Mouse (Mus musculus): ENCODE measurements around the gene E330017A01Rik. TPM values are rescaled to one million over a fixed set of nuclear protein-coding genes. Genes with fewer than 3 reads are reported as not detected.

The E330017A01Rik gene
- polyA plus RNA-seq, 1 experiment from 2014 or later: not detected

DNA sequence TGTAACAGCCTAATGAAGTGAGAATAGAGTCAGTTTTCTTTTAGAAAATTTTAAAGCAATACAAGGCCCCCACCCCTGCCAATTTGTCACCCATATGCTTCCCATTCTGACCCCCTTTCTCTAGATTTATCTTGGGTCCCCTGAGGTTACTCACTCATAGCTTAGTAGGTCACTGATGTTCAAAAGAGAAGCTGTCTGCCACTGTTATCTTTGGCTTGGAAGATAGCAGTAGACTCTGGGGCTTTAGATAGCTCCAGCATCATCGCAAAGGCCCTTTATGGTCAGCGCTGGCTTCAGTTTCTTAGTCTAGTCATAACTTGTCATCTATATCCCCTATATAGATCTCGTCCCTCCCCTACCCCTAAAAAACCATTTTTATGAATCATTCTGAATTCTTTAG, 38.1 kb upstream of the E330017A01Rik start:
- H3K27me3 ChIP-seq (ENCODE audit: control insufficient read depth, insufficient read depth, low read length): no peaks in the 10 kb centered on the region
- DNase-seq (ENCODE audit: low spot score) (no peak), ATAC-seq (replicated peaks; ENCODE audit: low FRiP score) (no peak)
- no peak overlapping the region for H3K9ac ChIP-seq (ENCODE audit: low read length)
- no peaks in the 10 kb centered on the region for H3K4me1 ChIP-seq (replicated peaks; ENCODE audit: control insufficient read depth, insufficient read depth, low read length)
- no peak overlapping the region for H3K4me2 ChIP-seq (ENCODE audit: low read depth, low read length, severe bottlenecking)
- no peaks in the 10 kb centered on the region for H3K9me3 ChIP-seq (ENCODE audit: control insufficient read depth, low read length)
- no peaks in the 10 kb centered on the region; the same call in 1 of the 2 replicates for H3K36me3 ChIP-seq (ENCODE audit: control insufficient read depth, insufficient read depth, low read length)
- no peak overlapping the region for H3K4me3 ChIP-seq (ENCODE audit: low read depth, low read length)
- no peak overlapping the region for H3K27ac ChIP-seq (ENCODE audit: low read depth, low read length)
- 88% methylated on average over 3 of the region's 3 CpGs for WGBS

DNA sequence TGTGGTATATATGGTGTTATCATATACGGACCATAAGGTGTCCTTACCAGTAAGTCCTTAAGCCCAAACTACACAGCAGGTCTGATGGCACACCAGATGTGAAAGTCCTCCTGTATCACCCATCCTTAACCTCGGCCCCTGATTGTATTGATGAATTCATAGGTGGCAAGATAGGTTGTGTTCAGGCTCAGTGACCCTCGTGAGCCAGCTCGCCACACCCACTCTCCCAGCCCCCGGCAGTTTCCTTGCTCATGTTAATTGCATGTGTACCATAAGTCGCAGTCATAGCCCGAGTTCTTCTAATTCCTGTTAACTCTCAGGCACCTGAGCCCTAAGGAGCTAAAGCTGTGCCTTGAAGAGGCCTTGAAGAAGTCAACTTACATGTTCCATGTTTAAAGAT, 37.6 kb upstream of the E330017A01Rik start:
- no peak overlapping the region for H3K4me2 ChIP-seq (ENCODE audit: low read depth, low read length, severe bottlenecking)
- H3K9me3 ChIP-seq (ENCODE audit: control insufficient read depth, low read length): no peaks in the 10 kb centered on the region
- 90% methylated on average over 7 of the region's 7 CpGs for WGBS
- no peaks in the 10 kb centered on the region; the same call in 1 of the 2 replicates for H3K4me1 ChIP-seq (replicated peaks; ENCODE audit: control insufficient read depth, insufficient read depth, low read length)
- no peak overlapping the region for H3K9ac ChIP-seq (ENCODE audit: low read length)
- no peaks in the 10 kb centered on the region for H3K27me3 ChIP-seq (ENCODE audit: control insufficient read depth, insufficient read depth, low read length)
- DNase-seq (ENCODE audit: low spot score): no peak
- H3K27ac ChIP-seq (ENCODE audit: low read depth, low read length): no peak overlapping the region
- H3K36me3 ChIP-seq (ENCODE audit: control insufficient read depth, insufficient read depth, low read length): no peaks in the 10 kb centered on the region; the same call in 1 of the 2 replicates
- no peak overlapping the region for H3K4me3 ChIP-seq (ENCODE audit: low read depth, low read length)
- ATAC-seq (replicated peaks; ENCODE audit: low FRiP score): 0 out of 2 replicates have a peak, but pooled peaks have one; percentile 43

DNA sequence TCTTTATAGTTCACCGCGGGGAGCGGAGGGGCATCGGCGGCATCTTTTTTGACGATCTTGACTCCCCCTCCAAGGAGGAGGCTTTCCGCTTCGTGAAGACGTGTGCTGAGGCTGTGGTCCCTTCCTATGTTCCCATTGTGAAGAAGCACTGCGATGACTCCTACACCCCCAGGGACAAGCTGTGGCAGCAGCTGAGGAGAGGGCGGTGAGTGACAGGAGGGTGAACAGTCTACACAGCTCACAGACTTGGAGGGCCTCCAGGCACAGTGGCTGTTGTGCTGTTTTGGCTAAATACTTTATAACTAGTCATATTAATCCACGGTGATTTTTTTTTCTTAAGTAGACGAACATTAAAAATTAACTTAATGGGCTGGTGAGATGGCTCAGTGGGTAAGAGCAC, 36.7 kb upstream of the E330017A01Rik start:
- H3K4me3 ChIP-seq (ENCODE audit: low read depth, low read length): no peak overlapping the region
- H3K4me2 ChIP-seq (ENCODE audit: low read depth, low read length, severe bottlenecking): no peak overlapping the region
- DNase-seq (ENCODE audit: low spot score) (no peak), ATAC-seq (replicated peaks; ENCODE audit: low FRiP score) (no peak)
- H3K9me3 ChIP-seq (ENCODE audit: control insufficient read depth, low read length): no peaks in the 10 kb centered on the region
- 97% methylated on average over 13 of the region's 13 CpGs for WGBS
- no peaks in the 10 kb centered on the region for H3K27me3 ChIP-seq (ENCODE audit: control insufficient read depth, insufficient read depth, low read length)
- no peak overlapping the region for H3K27ac ChIP-seq (ENCODE audit: low read depth, low read length)
- no peaks in the 10 kb centered on the region; the same call in 1 of the 2 replicates for H3K4me1 ChIP-seq (replicated peaks; ENCODE audit: control insufficient read depth, insufficient read depth, low read length)
- H3K9ac ChIP-seq (ENCODE audit: low read length): no peak overlapping the region
- H3K36me3 ChIP-seq (ENCODE audit: control insufficient read depth, insufficient read depth, low read length): no peaks in the 10 kb centered on the region; the same call in 1 of the 2 replicates

DNA sequence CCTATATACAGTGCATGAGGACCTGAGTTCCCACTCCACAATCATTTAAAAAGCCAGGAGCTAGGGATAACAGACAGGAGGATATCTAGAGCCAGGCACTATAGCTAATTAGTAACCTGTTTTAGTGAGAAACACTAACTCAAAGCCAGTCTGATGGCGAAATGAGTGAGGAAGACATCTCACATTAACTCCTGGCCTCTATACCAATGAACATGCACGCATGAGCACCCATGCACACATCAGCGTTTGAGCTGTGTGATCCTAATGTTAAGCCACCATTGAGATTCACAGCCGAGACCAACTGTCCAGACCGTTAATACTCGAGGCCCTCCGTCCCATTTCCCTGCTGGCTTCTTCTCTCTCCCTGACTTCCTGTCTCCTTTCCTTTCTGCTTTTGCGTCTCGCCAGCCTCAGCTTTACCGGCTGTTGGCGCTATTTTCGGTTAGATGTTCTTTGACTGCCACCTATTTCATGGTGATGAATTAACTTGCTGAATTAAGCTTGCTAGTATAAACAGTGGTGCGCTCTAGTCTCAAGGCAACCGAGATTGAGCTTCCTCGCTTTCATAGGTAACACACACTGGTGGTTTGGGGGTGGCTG, 35.4 kb upstream of the E330017A01Rik start:
- H3K9ac ChIP-seq (ENCODE audit: low read length): no peak overlapping the region
- WGBS: 96% methylated on average over 15 of the region's 15 CpGs
- no peaks in the 10 kb centered on the region for H3K27me3 ChIP-seq (ENCODE audit: control insufficient read depth, insufficient read depth, low read length)
- no peak overlapping the region for H3K27ac ChIP-seq (ENCODE audit: low read depth, low read length)
- DNase-seq (ENCODE audit: low spot score) (no peak), ATAC-seq (replicated peaks; ENCODE audit: low FRiP score) (no peak)
- H3K36me3 ChIP-seq (ENCODE audit: control insufficient read depth, insufficient read depth, low read length): no peaks in the 10 kb centered on the region; the same call in 1 of the 2 replicates
- H3K4me1 ChIP-seq (replicated peaks; ENCODE audit: control insufficient read depth, insufficient read depth, low read length): no peaks in the 10 kb centered on the region; the same call in 1 of the 2 replicates
- no peaks in the 10 kb centered on the region for H3K9me3 ChIP-seq (ENCODE audit: control insufficient read depth, low read length)
- H3K4me2 ChIP-seq (ENCODE audit: low read depth, low read length, severe bottlenecking): no peak overlapping the region
- H3K4me3 ChIP-seq (ENCODE audit: low read depth, low read length): no peak overlapping the region

DNA sequence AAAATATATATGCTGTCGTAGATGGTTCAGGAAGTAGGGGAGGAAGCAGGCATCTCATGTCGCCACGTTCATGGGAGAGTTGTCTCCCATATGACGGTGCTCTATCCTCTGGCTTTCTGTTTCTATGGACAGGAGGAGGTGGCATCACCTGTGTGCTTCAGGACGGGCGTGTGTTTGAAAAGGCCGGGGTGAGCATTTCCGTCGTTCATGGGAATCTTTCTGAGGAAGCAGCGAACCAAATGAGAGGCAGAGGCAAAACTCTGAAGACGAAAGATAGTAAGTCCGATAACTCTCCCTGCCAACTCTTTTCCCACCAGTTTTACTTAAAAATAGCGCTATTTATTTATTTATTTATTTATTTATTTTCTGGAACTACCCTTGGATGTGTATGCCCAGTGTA, 33.9 kb upstream of the E330017A01Rik start:
- Histone ChIP-seq H3K4me2 (ENCODE audit: low read depth, low read length, severe bottlenecking) (no peak overlapping the region), H3K27ac (ENCODE audit: low read depth, low read length) (no peak overlapping the region), H3K9ac (ENCODE audit: low read length) (no peak overlapping the region), H3K4me3 (ENCODE audit: low read depth, low read length) (no peak overlapping the region), H3K27me3 (ENCODE audit: control insufficient read depth, insufficient read depth, low read length) (no peaks in the 10 kb centered on the region), H3K36me3 (ENCODE audit: control insufficient read depth, insufficient read depth, low read length) (no peaks in the 10 kb centered on the region; the same call in 1 of the 2 replicates), H3K4me1 (replicated peaks; ENCODE audit: control insufficient read depth, insufficient read depth, low read length) (no peaks in the 10 kb centered on the region; the same call in 1 of the 2 replicates), H3K9me3 (ENCODE audit: control insufficient read depth, low read length) (no peaks in the 10 kb centered on the region)
- ATAC-seq (replicated peaks; ENCODE audit: low FRiP score) (no peak), DNase-seq (ENCODE audit: low spot score) (no peak)
- 93% methylated on average over 13 of the region's 13 CpGs for WGBS

DNA sequence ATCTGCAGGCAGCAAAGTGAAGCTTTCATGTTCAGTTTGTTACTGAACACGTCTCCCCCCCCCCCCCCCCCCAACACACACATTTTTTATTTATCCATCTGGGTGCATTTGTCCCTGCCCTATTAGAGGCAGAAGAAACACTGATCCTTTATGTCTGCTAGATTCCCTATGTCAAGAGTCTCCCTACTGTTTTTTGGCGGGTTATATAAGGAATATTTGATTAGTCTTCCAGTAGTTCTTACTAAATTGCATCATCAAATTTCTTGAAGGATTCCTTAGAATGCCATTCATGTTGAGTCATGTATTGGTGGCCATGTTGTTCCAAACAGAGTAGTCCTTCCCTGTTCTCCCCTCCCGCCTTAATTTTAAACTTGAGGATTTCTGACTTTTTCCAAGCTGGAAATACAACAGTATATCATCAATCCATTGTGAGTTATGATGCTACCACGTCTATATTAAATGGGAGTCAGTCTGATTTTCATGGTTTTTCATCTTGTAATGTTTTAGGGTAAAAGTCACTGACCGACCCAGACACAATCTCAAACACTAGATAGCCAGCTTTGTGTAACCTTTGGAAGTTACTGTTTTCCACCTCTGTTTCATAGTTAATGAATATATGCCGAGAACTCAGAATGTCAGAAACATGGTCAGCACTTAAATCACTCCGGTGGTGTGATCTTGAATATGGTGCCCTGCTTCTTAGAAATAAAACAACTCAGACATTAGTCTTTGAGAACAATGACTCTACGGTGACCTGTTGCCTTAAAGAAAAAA, 32.9 kb upstream of the E330017A01Rik start:
- no peaks in the 10 kb centered on the region; the same call in 1 of the 2 replicates for H3K36me3 ChIP-seq (ENCODE audit: control insufficient read depth, insufficient read depth, low read length)
- H3K27me3 ChIP-seq (ENCODE audit: control insufficient read depth, insufficient read depth, low read length): no peaks in the 10 kb centered on the region
- DNase-seq (ENCODE audit: low spot score) (no peak), ATAC-seq (replicated peaks; ENCODE audit: low FRiP score) (no peak)
- H3K4me3 ChIP-seq (ENCODE audit: low read depth, low read length): peak overlapping the region; percentile 72
- no peak overlapping the region for H3K9ac ChIP-seq (ENCODE audit: low read length)
- WGBS: 73% methylated on average over 8 of the region's 8 CpGs
- H3K4me1 ChIP-seq (replicated peaks; ENCODE audit: control insufficient read depth, insufficient read depth, low read length): no peaks in the 10 kb centered on the region; the same call in 1 of the 2 replicates
- no peak overlapping the region for H3K27ac ChIP-seq (ENCODE audit: low read depth, low read length)
- H3K9me3 ChIP-seq (ENCODE audit: control insufficient read depth, low read length): no peaks in the 10 kb centered on the region
- H3K4me2 ChIP-seq (ENCODE audit: low read depth, low read length, severe bottlenecking): peak overlapping the region; percentile 81

DNA sequence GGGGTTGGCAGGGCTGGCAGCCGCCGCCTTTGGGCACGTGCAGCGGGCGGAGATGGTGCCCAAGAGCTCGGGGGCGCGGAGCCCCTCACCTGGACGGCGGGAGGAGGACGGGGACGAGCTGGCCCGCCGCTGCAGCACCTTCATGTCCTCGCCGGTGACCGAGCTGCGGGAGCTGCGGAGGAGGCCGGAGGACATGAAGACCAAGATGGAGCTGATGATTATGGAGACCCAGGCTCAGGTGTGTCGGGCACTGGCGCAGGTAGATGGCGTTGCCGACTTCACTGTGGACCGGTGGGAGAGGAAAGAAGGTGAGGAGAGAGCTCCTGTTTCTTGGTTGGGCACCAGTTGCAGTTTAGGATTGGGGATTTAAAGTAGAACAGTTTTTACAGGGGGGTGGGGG, 32.1 kb upstream of the E330017A01Rik start:
- Histone ChIP-seq H3K27ac (ENCODE audit: low read depth, low read length) (peak overlapping the region; percentile 68; the same call in 1 of the 2 replicates), H3K36me3 (ENCODE audit: control insufficient read depth, insufficient read depth, low read length) (no peaks in the 10 kb centered on the region; the same call in 1 of the 2 replicates), H3K4me1 (replicated peaks; ENCODE audit: control insufficient read depth, insufficient read depth, low read length) (no peaks in the 10 kb centered on the region; the same call in 1 of the 2 replicates), H3K4me3 (ENCODE audit: low read depth, low read length) (peak overlapping the region; percentile 72), H3K27me3 (ENCODE audit: control insufficient read depth, insufficient read depth, low read length) (no peaks in the 10 kb centered on the region), H3K9me3 (ENCODE audit: control insufficient read depth, low read length) (no peaks in the 10 kb centered on the region), H3K4me2 (ENCODE audit: low read depth, low read length, severe bottlenecking) (peak overlapping the region; percentile 81), H3K9ac (ENCODE audit: low read length) (peak overlapping the region; percentile 76)
- under 1% methylated on average over 25 of the region's 25 CpGs for WGBS
- peak; percentile 55; the same call in 1 of the 2 replicates for ATAC-seq (replicated peaks; ENCODE audit: low FRiP score)
- no peak for DNase-seq (ENCODE audit: low spot score)

DNA sequence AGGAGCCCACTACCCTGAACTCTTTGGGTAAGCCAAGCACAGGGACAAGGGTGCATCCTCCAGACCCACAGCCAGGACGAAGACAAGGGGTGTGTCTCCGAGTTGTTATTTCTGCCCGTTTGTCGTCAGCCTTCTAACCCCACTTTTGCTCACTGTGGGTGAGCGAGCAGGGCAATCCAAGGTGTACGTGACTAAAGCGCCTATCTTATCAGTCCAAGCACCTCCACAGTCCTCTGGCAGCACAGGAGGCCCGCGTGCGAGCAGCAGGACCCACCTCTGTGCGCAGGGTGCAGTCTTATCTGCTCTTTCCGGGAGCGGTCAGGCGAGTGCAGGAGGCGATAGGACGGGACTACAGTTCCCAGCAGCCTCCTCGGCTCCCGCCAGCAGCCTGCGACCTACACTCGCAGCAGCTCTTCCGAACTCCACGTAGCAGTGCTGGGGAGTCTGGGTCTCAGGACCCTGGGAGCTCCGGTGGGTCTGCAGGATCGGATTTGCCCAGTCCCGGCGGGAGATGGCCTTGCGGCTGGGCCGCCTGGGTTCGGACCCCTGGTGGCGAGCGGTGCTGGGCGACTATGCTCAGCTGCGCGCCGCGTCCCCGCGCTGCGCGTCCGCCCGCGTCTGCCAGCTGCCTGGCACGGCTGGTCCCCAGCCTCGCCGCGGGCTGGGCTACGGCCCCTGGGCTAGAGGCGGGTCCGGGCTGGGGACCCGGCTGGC, 31.5 kb upstream of the E330017A01Rik start, which contains the start of gene Cpox:
Gene Cpox, plus strand, starts transcription at position 376 of the 714 bp plus-strand sequence.
- H3K4me2 ChIP-seq (ENCODE audit: low read depth, low read length, severe bottlenecking): peak within 1 kb of the TSS; percentile 81
- no peaks in the 10 kb centered on the region for H3K27me3 ChIP-seq (ENCODE audit: control insufficient read depth, insufficient read depth, low read length)
- DNase-seq (ENCODE audit: low spot score) (peak; percentile 89), ATAC-seq (replicated peaks; ENCODE audit: low FRiP score) (peak; percentile 99)
- peak within 1 kb of the TSS; percentile 72 for H3K4me3 ChIP-seq (ENCODE audit: low read depth, low read length)
- WGBS: under 1% methylated on average over 51 of the region's 51 CpGs
- peak within 1 kb of the TSS; percentile 68 for H3K27ac ChIP-seq (ENCODE audit: low read depth, low read length)
- no peaks in the 10 kb centered on the region; the same call in 1 of the 2 replicates for H3K4me1 ChIP-seq (replicated peaks; ENCODE audit: control insufficient read depth, insufficient read depth, low read length)
- H3K9ac ChIP-seq (ENCODE audit: low read length): peak within 1 kb of the TSS; percentile 76
- no peaks in the 10 kb centered on the region for H3K9me3 ChIP-seq (ENCODE audit: control insufficient read depth, low read length)
- H3K36me3 ChIP-seq (ENCODE audit: control insufficient read depth, insufficient read depth, low read length): no peaks in the 10 kb centered on the region; the same call in 1 of the 2 replicates
